ENCODE assay signal across 13 mouse cellular contexts in the genomic region with DNA sequence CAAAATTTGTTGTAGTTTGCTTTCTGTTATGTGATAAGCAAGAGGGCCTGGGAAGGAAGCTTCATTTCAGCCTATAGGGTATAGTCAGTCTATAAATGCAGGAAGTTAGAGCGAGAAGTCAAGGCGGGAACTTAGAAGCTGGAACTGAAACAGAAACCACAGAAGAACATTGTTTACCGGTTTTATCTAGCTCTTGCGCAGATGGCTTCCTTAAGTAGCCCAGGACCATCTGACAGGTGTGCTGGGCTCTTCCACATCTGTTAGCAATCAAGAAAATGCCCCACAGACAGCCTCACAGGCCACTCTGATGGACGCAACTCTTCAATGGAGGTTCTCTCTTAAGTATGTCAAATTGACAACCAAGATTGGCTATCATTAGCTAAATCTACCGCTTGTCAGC. TPM values are rescaled to one million over a fixed set of nuclear protein-coding genes. Genes with fewer than 3 reads are reported as not detected.
DNase-seq lines count a peak whose midpoint lies in the region; ATAC-seq lines count a peak whose summit lies in the region.
"Had no signal": no experiment of that assay in that cellular context is flagged by ENCODE, and none has a peak within 500 bp of the region (broad histone marks: within the 10 kb centered on the region; RNA-seq: fewer than 3 reads in every experiment).

No protein-coding gene starts in this region.

- H3K9me3 ChIP-seq in megakaryocyte, embryonic 14.5 days: no peaks in the 10 kb centered on the region
- H3K9me3 ChIP-seq: limb, embryonic 12.5 days had no signal

- no peaks in the 10 kb centered on the region for H3K27me3 ChIP-seq in megakaryocyte, embryonic 14.5 days (replicated peaks)
- H3K27me3 ChIP-seq: limb, embryonic 12.5 days had no signal

- peaks cover 39% of the 10 kb centered on the region for H3K4me1 ChIP-seq in megakaryocyte, embryonic 14.5 days
- H3K4me1 ChIP-seq: limb, embryonic 12.5 days had no signal

- DNase-seq in lung, postnatal 25 days (ENCODE audit: low spot score): peak; percentile 65
- DNase-seq in lung, adult 18-20 months: no peak
- DNase-seq in thymus, postnatal 4 days: peak; percentile 57
- no peak for DNase-seq in frontal cortex, adult 2 months (ENCODE audit: extremely low spot score in 1 of 2, low spot score in 1 of 2)
- DNase-seq in frontal cortex, postnatal 25 days (ENCODE audit: low spot score in 2 of 2): no peak
- DNase-seq in cerebellum, postnatal 4 days (ENCODE audit: low spot score in 2 of 2): no peak
- DNase-seq: adrenal gland, postnatal 14 days; forebrain, postnatal 0 days; kidney, postnatal 14 days; right cerebral cortex, postnatal 14 days had no signal

- ATAC-seq in erythroblast, adult 5-6 weeks (replicated peaks; ENCODE audit: low FRiP score, poor library complexity, severe bottlenecking): peak; percentile 78
- ATAC-seq: forebrain, postnatal 0 days had no signal

- peaks cover 4% of the 10 kb centered on the region for H3K36me3 ChIP-seq in megakaryocyte, embryonic 14.5 days (replicated peaks; ENCODE audit: low read length)
- H3K36me3 ChIP-seq: limb, embryonic 12.5 days had no signal

- peak overlapping the region; percentile 79 for H3K4me3 ChIP-seq in megakaryocyte, embryonic 14.5 days (replicated peaks)
- H3K4me3 ChIP-seq: limb, embryonic 12.5 days had no signal

RNA-seq across cellular contexts. Expression of gene Cd47, which starts 18.3 kb away (rescaled TPM):
- 738 and 836 TPM in 2 replicates for total RNA-seq in erythroblast, adult 5-6 weeks (2015; ENCODE audit: low replicate concordance)
- 851 and 940 TPM in 2 replicates for total RNA-seq in erythroblast, adult 5-6 weeks (2017; ENCODE audit: low replicate concordance)
- polyA plus RNA-seq in megakaryocyte, embryonic 14.5 days (2012; ENCODE audit: insufficient read depth, low replicate concordance): 98.5 and 119 TPM in 2 replicates
- 123 and 127 TPM in 2 replicates for polyA plus RNA-seq in frontal cortex, adult 2 months (2012; rRNA removed)

Comparison
In these comparisons a context has a peak if more than half of its experiments do, and no peak if none do; other contexts are left out.
1. DNase-seq: peak in lung, postnatal 25 days (single experiment) and thymus, postnatal 4 days (single experiment); none in lung, adult 18-20 months (0 of 2), frontal cortex, adult 2 months (0 of 2), frontal cortex, postnatal 25 days (0 of 2) and cerebellum, postnatal 4 days (0 of 2).